Mouse (Mus musculus) small intestine, adult 2 months (tissue): Measurements from ENCODE around the gene Cxcl15.

Experiments used
- CTCF ChIP-seq: fragments of 200-500 bp; IDR thresholded peaks from 2 replicates; pipeline ENCODE4 v1.5.1; 2012; ENCODE audit warnings: low read depth, mild to moderate bottlenecking, control low read depth, inconsistent platforms, low read length, moderate library complexity, mixed read lengths; ENCODE audit not compliant: insufficient replicate concordance, insufficient read length; ENCODE audit errors: extremely low read depth
- POLR2A ChIP-seq: fragments of 200-500 bp; IDR thresholded peaks from 2 replicates; pipeline ENCODE4 v1.6.1; 2012; ENCODE audit warnings: low read depth, mild to moderate bottlenecking, control low read depth, inconsistent platforms, low read length, moderate library complexity

DNA sequence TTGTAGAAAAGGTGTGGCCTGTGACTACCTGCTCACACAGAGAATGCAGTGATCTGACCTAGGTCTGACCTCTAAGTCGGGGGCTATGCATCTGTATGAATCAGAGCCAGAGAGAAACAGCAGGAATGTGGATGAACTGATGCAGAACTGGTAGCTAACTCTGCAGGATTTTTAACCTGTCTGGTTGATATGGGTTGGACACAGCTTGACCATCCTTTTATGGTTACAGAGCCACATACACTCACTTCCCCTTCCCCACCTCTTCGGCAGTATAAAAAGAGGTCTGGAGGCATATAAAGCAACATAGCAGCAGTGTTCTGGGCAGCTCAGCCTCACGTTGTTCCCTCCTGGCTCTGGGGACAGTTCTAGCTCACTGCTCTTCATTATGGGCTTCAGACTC, 26.1 kb upstream of the Cxcl15 start, which contains the start of gene Ppbp:
- TF ChIP-seq POLR2A (no peak), CTCF (no peak)
